Mouse (Mus musculus): ENCODE results near the gene Cog4. TPM values are rescaled to one million over a fixed set of nuclear protein-coding genes. Genes with fewer than 3 reads are reported as not detected.
"Not testable (repeated sequence)": the region's sequence is repeated elsewhere in the genome, so short reads cannot be mapped to it uniquely, and the experiment has no call there.

Cog4 gene
- polyA plus RNA-seq, 1 experiment from 2014 or later = 79.3 TPM

GRCm38 (mm10) chr8:110925691-110926140, 79.3 kb downstream of the Cog4 start:
- 85% methylated on average over 8 of the region's 8 CpGs for WGBS
- Histone ChIP-seq H3K9me3 (ENCODE audit: control insufficient read depth, low read length) (no peaks in the 10 kb centered on the region), H3K27ac (ENCODE audit: low read length) (no peak overlapping the region), H3K4me1 (ENCODE audit: control insufficient read depth, insufficient read depth, low read length) (peaks cover 15% of the 10 kb centered on the region), H3K4me2 (ENCODE audit: low read depth, low read length) (no peak overlapping the region), H3K4me3 (ENCODE audit: low read length) (no peak overlapping the region), H3K36me3 (ENCODE audit: control insufficient read depth, insufficient read depth, low read length) (no peaks in the 10 kb centered on the region), H3K27me3 (replicated peaks; ENCODE audit: control insufficient read depth, insufficient read depth, low read length) (no peaks in the 10 kb centered on the region), H3K9ac (ENCODE audit: low read depth, low read length) (no peak overlapping the region)
- no peak for ATAC-seq

DNA sequence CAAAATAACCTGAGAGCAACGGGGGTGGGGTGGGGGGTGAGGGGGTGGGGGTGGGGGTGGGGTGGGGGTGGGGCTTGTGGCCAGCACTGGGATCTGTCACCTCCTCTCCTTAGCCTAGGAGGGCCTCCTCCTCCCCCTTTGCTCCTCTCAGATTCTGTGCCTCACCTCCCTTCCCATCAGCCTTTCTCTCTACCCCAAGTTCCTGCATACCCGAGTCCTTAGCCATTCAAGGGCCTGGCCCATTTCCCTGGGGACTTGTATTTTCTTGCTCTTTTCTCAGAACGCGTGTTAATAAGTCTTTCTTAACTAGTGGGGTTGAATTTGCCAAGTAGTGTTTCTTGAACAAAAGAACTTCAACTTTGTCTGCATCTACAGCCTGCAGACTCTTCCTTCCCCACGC, 80.3 kb downstream of the Cog4 start:
- H3K27ac ChIP-seq (ENCODE audit: low read length) = 0 out of 2 replicates have a peak overlapping the region, but pooled peaks have one; percentile 15

GRCm38 (mm10) chr8:110928435-110928834, 82.0 kb downstream of the Cog4 start:
- no peak for ATAC-seq
- no peak overlapping the region for H3K4me2 ChIP-seq (ENCODE audit: low read depth, low read length)
- peaks cover 14% of the 10 kb centered on the region for H3K4me1 ChIP-seq (ENCODE audit: control insufficient read depth, insufficient read depth, low read length)

More for the DNA sequence above, 80.3 kb downstream of the Cog4 start:
- Histone ChIP-seq H3K4me1 (ENCODE audit: control insufficient read depth, insufficient read depth, low read length) (peaks cover 12% of the 10 kb centered on the region), H3K36me3 (ENCODE audit: control insufficient read depth, insufficient read depth, low read length) (no peaks in the 10 kb centered on the region), H3K9me3 (ENCODE audit: control insufficient read depth, low read length) (no peaks in the 10 kb centered on the region), H3K9ac (ENCODE audit: low read depth, low read length) (no peak overlapping the region), H3K4me3 (ENCODE audit: low read length) (no peak overlapping the region), H3K4me2 (ENCODE audit: low read depth, low read length) (no peak overlapping the region), H3K27me3 (replicated peaks; ENCODE audit: control insufficient read depth, insufficient read depth, low read length) (no peaks in the 10 kb centered on the region)
- ATAC-seq = no peak
- WGBS = 38% methylated on average over 5 of the region's 5 CpGs

DNA sequence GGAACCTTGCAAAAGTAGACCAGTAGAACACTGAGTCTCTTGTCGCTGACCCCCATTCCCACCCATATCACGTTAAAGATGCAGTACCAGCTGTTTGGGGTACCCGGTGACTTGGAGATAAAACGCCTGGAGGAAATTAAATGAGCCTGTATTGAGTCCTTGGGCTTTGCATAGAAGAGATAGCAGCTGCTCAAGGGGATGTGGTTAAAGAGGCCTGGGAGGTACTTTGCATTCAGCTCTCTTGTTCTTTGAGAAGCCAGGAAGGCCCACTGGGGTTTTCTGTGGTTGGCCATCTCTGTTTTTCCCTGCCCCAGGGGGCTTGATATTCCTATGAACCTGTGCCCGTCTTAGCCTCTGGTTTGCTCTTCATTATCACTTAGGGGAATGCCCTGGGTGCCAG, 82.7 kb downstream of the Cog4 start:
- H3K27ac ChIP-seq (ENCODE audit: low read length) = no peak overlapping the region
- H3K4me2 ChIP-seq (ENCODE audit: low read depth, low read length) = no peak overlapping the region
- 70% methylated on average over 5 of the region's 5 CpGs for WGBS
- no peak overlapping the region for H3K4me3 ChIP-seq (ENCODE audit: low read length)
- ATAC-seq = 0 out of 2 replicates have a peak, but pooled peaks have one; percentile 31
- peaks cover 14% of the 10 kb centered on the region for H3K4me1 ChIP-seq (ENCODE audit: control insufficient read depth, insufficient read depth, low read length)
- H3K9me3 ChIP-seq (ENCODE audit: control insufficient read depth, low read length) = no peaks in the 10 kb centered on the region
- H3K27me3 ChIP-seq (replicated peaks; ENCODE audit: control insufficient read depth, insufficient read depth, low read length) = no peaks in the 10 kb centered on the region
- H3K9ac ChIP-seq (ENCODE audit: low read depth, low read length) = no peak overlapping the region
- no peaks in the 10 kb centered on the region for H3K36me3 ChIP-seq (ENCODE audit: control insufficient read depth, insufficient read depth, low read length)

More at GRCm38 (mm10) chr8:110928435-110928834, 82.0 kb downstream of the Cog4 start:
- Histone ChIP-seq H3K27me3 (replicated peaks; ENCODE audit: control insufficient read depth, insufficient read depth, low read length) (no peaks in the 10 kb centered on the region), H3K36me3 (ENCODE audit: control insufficient read depth, insufficient read depth, low read length) (no peaks in the 10 kb centered on the region), H3K9ac (ENCODE audit: low read depth, low read length) (no peak overlapping the region), H3K9me3 (ENCODE audit: control insufficient read depth, low read length) (no peaks in the 10 kb centered on the region), H3K27ac (ENCODE audit: low read length) (no peak overlapping the region), H3K4me3 (ENCODE audit: low read length) (no peak overlapping the region)
- WGBS = 75% methylated on average over 7 of the region's 7 CpGs

- not testable (repeated sequence) for H3K27me3 ChIP-seq (replicated peaks; ENCODE audit: control insufficient read depth, insufficient read depth, low read length); H3K4me3 ChIP-seq (ENCODE audit: low read length); H3K27ac ChIP-seq (ENCODE audit: low read length); H3K4me2 ChIP-seq (ENCODE audit: low read depth, low read length); ATAC-seq; H3K9ac ChIP-seq (ENCODE audit: low read depth, low read length); H3K36me3 ChIP-seq (ENCODE audit: control insufficient read depth, insufficient read depth, low read length); H3K9me3 ChIP-seq (ENCODE audit: control insufficient read depth, low read length)
- over 99% methylated on average over 8 of the region's 8 CpGs for WGBS
- H3K4me1 ChIP-seq (ENCODE audit: control insufficient read depth, insufficient read depth, low read length) = peaks cover 14% of the 10 kb centered on the region
These were observed 83.3 kb downstream of the Cog4 start for GRCm38 (mm10) chr8:110929672-110930071.

- Histone ChIP-seq H3K4me1 (ENCODE audit: control insufficient read depth, insufficient read depth, low read length) (peaks cover 14% of the 10 kb centered on the region), H3K9me3 (ENCODE audit: control insufficient read depth, low read length) (no peaks in the 10 kb centered on the region), H3K27me3 (replicated peaks; ENCODE audit: control insufficient read depth, insufficient read depth, low read length) (no peaks in the 10 kb centered on the region), H3K9ac (ENCODE audit: low read depth, low read length) (no peak overlapping the region), H3K4me3 (ENCODE audit: low read length) (no peak overlapping the region), H3K4me2 (ENCODE audit: low read depth, low read length) (no peak overlapping the region), H3K27ac (ENCODE audit: low read length) (no peak overlapping the region), H3K36me3 (ENCODE audit: control insufficient read depth, insufficient read depth, low read length) (no peaks in the 10 kb centered on the region)
- ATAC-seq = no peak
- WGBS = 65% methylated on average over 12 of the region's 12 CpGs
These were observed 85.0 kb downstream of the Cog4 start for GRCm38 (mm10) chr8:110931176-110931939.

Other genes with a start within 250 kb of the Cog4 start
- 20.1 and 22.4 TPM in 2 replicates for gene Vac14, start 228.0 kb upstream of the Cog4 start, polyA plus RNA-seq (2015; fragmentation: Nextera tagmentation; extraction: Ambion mirVana)
- 3.3 and 4.0 TPM in 2 replicates for gene Mtss1l, start 125.1 kb upstream of the Cog4 start, polyA plus RNA-seq (2015; fragmentation: Nextera tagmentation; extraction: Ambion mirVana)
- 2.0 and 2.4 TPM in 2 replicates for gene Il34, start 40.7 kb upstream of the Cog4 start, polyA plus RNA-seq (2015; fragmentation: Nextera tagmentation; extraction: Ambion mirVana)
- 107 and 114 TPM in 2 replicates for gene Sf3b3, start 187 bp downstream of the Cog4 start, polyA plus RNA-seq (2015; fragmentation: Nextera tagmentation; extraction: Ambion mirVana)
- gene Fuk, start 55.9 kb downstream of the Cog4 start, polyA plus RNA-seq (2015; fragmentation: Nextera tagmentation; extraction: Ambion mirVana) = 13.8 and 15.1 TPM in 2 replicates
- 10.7 and 11.1 TPM in 2 replicates for gene St3gal2, start 73.3 kb downstream of the Cog4 start, polyA plus RNA-seq (2015; fragmentation: Nextera tagmentation; extraction: Ambion mirVana)
- gene Ddx19a, start 151.2 kb downstream of the Cog4 start, polyA plus RNA-seq (2015; fragmentation: Nextera tagmentation; extraction: Ambion mirVana) = 11.5 and 12.0 TPM in 2 replicates
- gene Ddx19b, start 185.2 kb downstream of the Cog4 start, polyA plus RNA-seq (2015; fragmentation: Nextera tagmentation; extraction: Ambion mirVana) = 6.9 and 7.4 TPM in 2 replicates
- 51.6 and 52.3 TPM in 2 replicates for gene Aars, start 186.5 kb downstream of the Cog4 start, polyA plus RNA-seq (2015; fragmentation: Nextera tagmentation; extraction: Ambion mirVana)
- 7.8 and 11.3 TPM in 2 replicates for gene Exosc6, start 209.7 kb downstream of the Cog4 start, polyA plus RNA-seq (2015; fragmentation: Nextera tagmentation; extraction: Ambion mirVana)
- gene Clec18a, start 245.8 kb downstream of the Cog4 start, polyA plus RNA-seq (2015; fragmentation: Nextera tagmentation; extraction: Ambion mirVana) = 0.07 and 0.09 TPM in 2 replicates
- gene Pdpr, start 248.0 kb downstream of the Cog4 start, polyA plus RNA-seq (2015; fragmentation: Nextera tagmentation; extraction: Ambion mirVana) = 6.5 and 8.5 TPM in 2 replicates

Data from intestine, embryonic 16.5 days (tissue).